Mouse (Mus musculus) layer of hippocampus, postnatal 10 days (tissue): ENCODE data around the gene Nfkb2. TPM values are rescaled to one million over a fixed set of nuclear protein-coding genes. Genes with fewer than 3 reads are reported as not detected.

Source experiments
- DNase-seq, 2 experiments: peaks; one replicate each; pipeline ENCODE4 v3.0.0; 2021; ENCODE audit warnings: low spot score in 2 of 2
- long read RNA-seq: library from polyadenylated mRNA; stranded (forward); transcript quantifications from one replicate; pipeline ENCODE4 v2.0.0, GENCODE M21; 2023
- total RNA-seq, 2 experiments: library from RNA; stranded (reverse); gene quantifications; 2 replicates each; pipeline ENCODE4 v1.2.3; 2021

Gene Nfkb2
- total RNA-seq, result 1 to 10 TPM; 3.1 to 3.2 TPM
- long read RNA-seq, partial matches to known transcripts, result 0 of 2 reads
- long read RNA-seq, other reads (novel, unspliced or antisense), result 1 of 2 reads

DNA sequence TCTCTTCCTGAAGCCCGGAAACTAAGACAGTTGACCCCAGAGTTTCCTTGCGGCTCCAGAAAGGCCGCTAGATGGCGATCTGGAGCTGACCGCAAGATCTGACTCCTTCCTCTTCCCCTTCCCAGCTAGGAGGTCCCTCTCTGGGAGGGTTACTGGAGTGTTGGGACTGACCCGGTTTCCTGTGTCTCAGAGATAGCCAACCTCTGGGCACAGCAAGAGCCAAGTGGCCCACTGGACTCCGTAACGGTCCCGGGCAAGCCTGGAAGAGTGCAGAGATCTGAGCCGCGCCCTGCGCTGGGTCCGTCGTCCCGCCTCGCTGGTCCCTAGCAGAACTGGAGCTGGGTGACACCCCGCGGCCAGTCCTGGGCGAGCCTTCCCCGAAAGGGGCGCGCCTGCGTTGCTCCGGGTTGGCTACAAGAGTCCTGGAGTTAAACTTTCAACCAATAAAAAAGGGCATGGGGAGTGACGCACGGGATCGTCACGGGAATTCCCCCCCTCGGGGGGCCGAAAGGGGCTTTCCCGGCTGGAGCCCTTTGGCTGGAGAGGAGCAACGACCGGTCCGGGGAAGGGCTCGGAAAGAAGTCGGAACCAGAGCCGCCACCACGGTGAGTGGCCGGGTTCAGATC, at the start of gene Nfkb2:
Gene Nfkb2 (plus strand): TSS at position 105 of the 626 bp plus-strand sequence.
- DNase-seq, result peak; percentile 81 to 86

DNA sequence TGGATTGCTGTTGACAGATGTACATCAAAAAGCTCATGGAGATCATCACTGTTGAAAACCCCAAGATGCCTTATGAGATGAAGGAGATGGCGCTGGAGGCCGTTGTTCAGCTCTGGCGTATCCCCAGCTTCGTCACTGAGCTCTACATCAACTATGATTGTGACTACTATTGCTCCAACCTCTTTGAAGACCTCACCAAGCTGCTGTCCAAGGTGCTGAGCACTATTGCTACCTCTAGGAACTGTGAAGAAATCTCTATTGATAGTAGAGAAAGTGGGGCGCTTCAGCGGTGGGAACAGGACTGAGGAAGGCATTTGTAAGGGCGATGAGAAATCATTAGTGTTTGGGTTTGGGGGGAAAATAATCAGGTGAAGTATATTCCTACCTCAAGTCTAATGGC, 39.4 kb upstream of the Nfkb2 start:
- DNase-seq, result no peak

DNA sequence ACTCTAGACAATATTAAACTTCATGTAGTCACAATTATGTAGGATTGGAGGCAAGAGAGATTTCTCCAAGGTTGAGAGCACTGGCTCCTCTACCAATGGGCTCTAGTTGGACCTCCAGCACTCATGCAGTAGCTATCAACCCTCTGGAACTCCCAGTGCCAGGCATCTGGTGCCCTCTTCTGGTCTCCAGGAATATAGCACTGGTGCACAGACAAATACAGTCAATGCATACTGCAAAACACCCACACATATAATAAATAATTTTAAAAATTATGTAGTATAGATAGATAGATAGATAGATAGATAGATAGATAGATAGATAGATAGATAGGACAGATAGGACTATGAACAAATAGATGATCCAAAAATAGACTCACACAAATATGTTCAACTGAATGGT, 28.8 kb upstream of the Nfkb2 start:
- DNase-seq, result no peak

DNA sequence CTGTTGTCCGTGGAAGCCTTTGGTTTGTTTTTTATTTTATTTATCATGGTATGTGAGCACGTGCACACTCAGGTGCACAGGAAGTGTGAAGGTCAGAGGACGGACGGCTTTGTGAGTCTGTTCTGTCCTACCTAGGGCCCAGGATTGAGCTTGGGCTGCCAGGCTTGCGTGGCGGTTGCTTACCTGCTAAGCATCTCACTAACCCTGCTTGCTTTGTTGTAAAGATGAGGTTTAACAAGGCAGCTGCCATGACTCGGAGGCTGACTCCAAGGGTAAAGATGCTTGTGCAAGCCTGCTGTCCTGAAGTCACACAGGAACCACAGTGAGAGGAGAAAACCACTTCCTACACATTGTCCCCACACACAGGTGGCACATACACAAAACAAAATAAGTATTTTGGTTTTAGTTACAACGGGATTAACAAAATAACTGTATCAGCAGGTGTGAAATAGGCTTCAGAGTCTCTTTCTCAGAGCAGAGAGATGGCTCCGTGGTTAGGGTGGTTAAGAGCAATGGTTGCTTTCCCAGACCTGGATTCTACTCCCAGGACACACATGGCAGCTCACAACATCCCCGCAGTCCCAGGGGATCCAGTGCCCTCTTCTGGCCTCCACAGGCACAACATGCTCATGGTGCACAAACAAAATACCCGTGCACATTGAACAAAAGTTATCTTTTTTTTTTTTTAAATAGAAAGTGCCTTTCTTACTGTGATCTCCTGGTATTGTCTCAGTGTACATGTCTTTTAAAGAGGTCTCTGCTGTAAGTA, 21.9 kb upstream of the Nfkb2 start:
- DNase-seq, result no peak

DNA sequence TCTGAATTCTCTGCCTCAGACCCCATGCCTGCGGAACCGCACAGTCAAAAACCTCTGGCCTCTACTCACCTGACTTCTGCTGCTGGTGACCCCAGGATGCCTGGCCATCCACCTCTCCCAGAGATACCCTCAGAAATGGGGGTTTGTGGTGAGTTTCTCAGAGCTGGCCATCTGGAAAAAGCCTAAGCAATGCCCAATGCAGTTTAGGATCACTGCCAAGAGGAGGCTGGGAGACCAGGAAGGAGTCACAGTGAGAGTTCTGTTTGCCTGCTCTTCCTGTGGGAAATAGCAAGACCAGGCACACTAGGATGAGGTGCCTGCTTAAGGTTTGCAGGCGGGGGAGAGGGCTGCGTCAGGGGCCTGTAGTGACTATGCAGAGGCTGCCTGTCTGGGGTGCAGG, 19.4 kb upstream of the Nfkb2 start:
- no peak for DNase-seq

DNA sequence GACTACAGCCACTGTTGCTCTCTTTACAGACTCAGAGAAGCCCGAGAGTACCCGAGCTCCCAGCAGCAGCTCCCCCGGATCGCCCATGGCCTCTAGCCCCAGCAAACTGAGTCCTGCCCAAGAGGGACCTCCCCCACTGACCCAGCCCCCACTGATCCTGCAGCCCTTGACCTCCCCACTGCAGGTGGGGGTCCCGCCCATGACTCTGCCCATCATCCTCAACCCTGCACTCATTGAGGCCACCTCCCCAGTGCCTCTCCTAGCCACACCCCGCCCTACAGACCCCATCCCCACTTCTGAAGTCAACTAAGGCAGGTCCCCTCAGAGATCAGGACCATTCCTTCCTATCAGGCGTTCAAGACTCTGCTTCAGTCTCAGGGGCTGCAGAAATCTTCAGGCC, 18.5 kb upstream of the Nfkb2 start:
- DNase-seq, result no peak

DNA sequence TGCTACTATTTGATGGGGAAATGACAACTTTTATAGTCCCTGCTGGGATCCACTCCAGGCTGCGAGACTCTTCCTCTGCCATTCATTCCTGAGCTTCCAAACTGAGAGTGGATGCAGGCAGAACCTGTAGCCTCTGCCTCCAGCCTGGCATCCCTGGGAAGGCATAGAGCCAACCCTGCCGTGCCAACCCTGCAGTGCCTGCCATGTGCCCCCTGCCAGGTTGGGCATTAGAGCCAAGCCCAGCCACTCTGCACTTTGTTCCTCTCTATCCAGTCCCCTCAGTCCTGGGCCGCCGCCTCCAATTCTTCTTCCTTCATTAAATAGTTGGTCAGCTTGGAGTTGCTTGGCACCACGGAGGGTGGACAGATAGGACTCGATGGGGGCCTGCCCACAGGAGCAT, 18.1 kb upstream of the Nfkb2 start:
- DNase-seq, result peak; percentile 57 to 64

DNA sequence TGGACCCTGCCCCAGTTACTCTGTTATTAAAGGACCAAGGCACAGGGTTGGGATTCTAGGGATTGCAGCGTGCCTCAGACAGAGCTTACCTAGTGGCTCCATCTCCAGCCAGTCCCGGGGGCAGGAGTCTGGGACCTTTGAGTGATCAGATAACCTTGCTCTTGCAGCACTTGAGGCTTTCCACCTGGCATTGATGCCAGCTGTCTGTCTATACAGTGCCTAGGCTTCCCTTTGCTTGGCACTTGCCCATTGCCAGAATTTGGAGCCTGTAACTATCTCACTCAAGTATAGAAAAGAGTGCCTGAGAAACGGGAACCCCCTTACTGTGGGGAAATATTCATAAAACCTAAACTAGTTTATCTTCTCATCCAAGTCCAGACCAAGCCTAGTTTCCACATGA, 17.2 kb upstream of the Nfkb2 start:
- no peak for DNase-seq

DNA sequence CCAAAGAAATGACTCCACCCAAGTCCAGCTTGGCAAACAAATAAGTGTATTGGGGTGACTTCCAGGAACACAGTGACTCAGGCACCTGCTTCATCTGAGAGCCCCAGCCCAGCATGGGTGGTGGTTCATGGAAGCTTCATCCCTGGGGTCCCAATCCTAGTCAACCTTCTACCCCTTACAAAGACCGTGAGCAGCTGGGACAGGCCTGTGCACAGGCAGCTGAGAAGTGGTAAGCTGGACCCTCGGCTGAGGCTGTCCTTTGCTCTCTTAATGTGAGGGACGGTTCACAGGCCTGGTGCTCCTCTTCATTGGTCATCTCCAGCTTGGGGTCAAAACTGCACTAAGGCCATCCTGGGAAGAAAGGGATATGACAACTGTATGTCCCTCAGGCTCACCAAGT, 16.6 kb upstream of the Nfkb2 start:
- DNase-seq, result no peak

DNA sequence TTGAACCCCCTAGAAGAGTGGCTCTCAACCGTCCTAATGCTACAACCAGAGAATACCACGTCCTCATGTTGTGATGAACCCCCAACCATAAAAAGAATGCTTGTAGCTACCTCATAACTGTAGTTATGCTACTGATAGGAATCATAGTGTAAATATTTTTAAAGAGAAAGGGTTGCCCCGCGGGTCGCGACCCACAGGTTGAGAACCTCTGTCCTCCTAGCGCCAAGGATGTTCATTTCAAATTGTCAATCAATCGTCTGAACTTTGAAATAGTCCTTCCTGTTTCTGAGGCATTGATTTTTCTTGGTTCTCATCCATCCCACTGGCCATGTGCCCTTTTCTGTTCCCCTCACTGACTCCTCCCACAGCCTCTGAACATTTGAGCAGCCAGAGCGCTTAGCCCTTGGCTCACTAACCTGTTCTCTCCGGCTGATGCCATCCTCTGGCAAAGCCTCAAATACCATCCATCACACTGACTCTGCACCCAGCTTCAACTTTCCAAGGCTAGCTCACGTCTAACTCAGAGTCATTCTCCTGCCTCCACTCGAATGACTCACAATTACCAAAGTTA, 13.5 kb upstream of the Nfkb2 start:
- DNase-seq, result no peak

DNA sequence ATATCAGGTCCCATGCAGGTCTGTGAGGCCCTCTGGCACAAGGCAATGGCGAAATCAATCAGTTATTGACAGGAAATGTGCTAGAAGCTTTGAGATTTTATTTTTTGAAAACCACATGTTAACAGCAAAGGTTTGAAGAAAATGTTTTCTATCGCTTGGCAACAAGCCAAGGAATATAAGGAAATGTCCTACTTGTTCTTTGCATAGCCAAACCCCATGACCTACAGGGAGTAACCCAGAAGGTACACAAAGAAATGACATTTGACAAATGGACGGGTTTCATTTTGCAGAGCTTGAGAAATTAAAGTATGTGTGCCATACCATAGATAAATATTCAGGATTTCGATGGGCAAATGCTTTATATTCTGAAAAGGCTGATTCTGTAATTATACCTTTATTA, 7.2 kb upstream of the Nfkb2 start:
- no peak for DNase-seq

DNA sequence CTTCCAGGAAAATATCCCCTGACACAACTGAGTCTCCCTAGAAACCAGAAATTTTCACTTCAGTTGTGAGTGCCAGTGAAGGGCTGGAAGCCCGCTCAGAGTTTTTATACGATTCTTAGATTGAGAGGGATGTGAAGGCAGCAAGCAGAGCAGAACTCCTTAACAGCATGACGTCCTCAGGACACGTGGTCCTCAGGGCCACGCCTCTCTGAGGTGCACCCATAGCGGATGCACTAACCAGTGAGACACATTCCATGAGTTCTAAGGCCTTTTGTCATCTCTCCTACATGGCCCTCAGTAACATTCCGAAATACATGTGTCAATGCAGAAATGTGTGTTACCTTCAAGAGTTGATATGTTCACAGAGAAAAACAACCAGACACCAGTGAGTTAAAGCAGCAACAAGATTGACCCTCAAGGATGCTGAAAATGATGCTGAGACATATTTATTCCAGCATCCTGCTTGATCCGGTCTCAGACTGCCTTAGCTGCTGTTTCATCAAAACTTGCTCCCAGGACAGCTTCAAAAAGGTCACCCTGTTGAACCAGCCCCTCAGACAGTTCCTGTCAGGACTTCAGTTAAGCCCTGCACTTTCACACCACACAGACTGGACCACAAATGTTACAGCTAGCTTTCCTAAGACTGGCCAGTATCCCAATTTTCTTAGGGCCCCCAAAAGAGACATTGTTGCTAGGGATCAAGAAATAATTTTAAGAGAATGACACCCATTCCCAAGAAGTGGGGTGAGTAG, 3.6 kb upstream of the Nfkb2 start:
- no peak for DNase-seq

DNA sequence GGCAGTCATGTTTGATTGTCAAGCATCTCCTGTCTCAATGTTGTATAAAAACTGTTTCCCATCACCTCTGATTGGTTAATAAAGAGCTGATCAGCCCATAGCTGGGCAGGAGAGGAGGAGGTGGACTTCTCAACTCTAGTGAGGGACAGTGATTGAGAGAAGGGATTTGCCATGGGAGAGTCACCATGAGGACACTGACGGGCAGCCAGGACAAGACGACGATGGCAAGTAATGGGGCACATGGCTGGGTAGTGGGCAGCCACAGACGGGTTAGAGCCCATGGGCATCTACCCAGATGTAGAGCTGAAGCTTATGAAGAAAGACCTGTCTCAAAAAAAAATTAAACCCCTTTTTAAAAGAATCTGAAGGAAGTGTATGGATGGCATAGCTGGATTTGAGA, 1.6 kb upstream of the Nfkb2 start:
- DNase-seq, result no peak

DNA sequence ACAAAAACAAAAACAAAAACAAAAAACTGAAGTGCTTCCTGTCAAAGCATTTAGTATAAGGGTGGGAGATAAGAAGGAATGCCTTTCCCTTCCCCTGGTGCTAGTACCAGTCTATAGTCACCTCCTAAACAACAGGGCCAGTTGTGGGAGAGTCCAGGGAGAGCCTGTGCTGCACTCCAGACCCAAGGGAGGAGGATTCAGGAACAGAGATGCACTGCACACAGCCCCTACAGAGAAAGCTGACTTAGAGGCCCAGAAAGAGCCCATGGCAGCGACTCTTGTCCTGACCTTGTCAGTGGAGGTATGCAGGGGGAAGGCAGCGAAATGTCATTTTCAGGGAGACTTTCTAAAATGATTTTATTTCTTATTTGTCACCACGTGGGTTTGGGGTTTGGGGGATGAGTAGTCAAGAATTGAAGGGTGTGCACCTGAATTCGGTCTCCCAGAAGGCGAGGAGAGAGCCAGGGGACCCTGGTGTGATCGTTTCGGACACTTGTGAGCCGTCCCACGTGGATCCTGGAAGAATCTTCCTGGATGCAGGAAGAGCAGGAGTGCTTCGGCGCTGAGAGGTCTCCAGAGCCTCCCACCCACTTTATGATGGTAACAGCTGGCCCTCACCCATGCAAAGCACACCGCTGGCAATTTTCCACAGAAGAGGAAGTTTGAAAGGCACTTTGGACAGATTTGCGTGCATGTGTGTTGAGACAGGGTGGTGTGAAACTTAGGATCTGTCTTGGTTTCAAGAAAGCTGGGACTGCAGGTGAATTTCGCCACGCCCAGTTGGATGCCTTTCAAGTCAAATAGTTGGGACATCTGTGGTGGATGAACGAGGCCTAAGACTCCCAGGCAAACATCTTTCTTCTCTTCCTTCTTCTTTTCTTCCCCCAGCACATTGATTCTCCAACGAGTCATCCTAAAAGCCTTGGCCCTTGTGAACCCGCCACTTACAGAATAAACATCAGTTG, 587 bp upstream of the Nfkb2 start:
- no peak for DNase-seq

DNA sequence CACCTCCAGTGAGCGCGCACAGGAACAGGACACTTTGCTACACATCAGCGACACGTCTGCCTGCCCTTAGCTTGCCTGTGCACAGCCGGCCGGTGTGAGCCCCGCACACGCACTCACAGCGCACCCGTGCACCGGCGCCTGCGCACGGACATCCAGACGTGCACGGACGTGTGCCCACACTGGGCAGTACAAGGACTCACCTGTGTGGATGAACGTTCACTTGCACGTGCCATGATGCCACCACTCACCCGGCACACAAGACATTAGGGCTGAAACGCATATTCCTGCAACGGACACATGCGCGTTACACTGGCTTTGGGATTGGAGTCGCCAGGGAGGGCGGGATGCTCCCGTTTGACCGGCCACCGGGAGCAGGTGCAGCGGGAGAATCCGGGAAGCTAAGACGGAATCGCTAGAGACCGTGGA, 801 bp downstream of the Nfkb2 start:
- no peak for DNase-seq

DNA sequence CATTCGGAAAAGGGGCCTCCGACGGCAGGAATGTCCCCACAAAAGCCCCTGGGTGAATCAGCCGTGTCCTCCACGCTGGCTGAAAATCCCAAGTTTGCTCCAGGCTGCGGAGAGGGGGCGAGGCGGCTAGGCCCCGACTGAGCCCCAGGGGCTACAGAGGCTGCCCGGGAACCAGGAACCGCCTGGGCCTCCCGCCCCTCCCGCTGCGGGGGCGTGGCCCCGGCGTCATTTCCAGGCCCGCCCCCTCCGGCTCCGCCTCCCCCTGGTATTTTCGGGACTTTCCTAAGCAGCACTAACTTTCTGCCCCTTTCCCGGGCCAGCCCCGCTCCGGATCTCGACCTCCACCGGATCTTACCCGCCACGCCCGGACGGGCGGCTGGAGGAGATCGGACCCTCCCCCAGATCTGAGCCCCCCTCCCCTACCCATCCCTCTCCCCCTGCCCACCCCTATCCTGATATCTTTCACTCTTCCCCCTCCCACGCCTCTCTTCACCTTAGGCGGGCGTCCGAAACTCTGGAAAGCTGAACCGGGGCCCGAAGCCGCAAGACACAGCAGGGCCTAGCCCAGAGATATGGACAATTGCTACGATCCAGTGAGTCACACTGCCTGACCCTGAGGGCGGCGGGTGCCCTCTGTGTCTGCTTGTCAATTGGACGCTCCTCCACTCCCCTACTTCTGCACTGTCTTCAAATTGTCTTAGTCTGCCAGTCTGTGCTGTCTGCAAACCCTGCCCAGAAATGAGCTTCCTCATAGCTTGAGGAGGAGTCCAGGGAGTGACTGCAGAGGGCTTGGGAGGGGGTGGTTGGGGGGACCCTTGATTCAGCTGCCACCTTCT, 1.5 kb downstream of the Nfkb2 start:
- DNase-seq, result peak; percentile 68 to 81

DNA sequence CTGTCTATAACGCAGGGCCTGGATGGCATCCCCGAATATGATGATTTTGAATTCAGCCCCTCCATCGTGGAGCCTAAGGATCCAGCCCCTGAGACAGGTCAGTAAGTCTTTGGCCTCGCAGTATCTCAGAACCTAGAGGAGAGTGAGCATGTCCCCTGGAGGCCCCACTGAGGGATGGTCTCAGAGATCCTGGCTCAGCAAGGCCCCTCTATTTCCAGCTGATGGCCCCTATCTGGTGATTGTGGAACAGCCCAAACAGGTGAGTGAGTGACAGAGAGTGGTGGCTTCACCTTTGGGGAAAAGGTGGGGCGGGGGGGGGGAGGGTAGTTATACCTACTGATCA, 2.1 kb downstream of the Nfkb2 start:
- DNase-seq, result no peak

DNA sequence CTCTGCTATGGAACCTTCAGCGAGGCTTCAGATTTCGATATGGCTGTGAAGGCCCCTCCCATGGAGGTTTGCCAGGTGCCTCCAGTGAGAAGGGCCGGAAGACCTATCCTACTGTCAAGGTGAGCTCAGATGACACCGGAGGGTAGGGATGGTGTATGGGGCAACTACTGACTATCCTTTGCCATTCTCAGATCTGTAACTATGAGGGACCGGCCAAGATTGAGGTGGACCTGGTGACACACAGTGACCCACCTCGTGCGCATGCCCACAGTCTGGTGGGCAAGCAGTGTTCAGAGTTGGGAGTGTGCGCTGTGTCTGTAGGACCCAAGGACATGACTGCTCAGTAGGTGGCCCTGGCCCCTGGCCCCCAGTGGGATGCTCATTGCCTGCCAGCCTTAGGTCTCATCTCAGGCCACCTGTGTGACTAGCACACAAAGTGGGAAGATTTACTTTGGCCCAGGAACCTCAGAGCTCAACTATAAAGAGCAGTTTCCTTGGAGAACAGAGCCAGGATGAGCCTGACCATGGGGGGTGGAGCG, 2.7 kb downstream of the Nfkb2 start:
- no peak for DNase-seq

DNA sequence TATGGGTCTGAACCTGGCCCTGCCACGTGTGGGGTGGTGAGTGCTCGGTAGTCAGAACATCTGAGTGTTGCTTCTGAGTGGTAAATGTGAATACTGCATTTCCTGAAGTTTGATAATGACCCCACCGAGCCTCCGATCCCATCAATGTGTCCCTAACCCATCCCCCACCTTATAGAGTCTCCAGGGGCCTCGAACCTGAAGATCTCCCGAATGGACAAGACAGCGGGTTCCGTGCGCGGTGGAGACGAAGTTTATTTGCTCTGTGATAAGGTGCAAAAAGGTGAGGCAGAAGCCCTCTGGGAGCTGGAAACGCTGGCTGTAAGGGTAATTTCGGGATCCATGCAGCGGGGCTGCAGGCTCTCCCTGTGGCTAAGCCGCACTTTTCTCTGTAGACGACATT, 3.7 kb downstream of the Nfkb2 start:
- DNase-seq, result peak; percentile 3 to 11

DNA sequence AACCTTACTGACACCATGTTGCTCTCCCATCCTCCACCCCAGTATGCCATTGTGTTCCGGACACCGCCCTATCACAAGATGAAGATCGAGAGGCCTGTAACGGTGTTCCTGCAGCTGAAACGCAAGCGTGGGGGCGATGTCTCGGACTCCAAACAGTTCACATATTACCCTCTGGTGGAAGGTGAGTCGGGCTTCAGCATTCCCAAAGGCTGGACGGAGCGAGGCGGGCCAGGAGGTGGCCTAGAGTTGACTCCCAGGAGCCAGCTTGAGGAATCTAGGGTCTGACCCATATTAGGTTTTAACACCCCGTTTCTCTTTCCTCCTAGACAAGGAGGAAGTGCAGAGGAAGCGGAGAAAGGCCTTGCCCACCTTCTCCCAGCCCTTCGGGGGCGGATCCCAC, 4.2 kb downstream of the Nfkb2 start:
- peak; percentile 2 to 10 for DNase-seq
